Mouse (Mus musculus): ENCODE data around the gene Syvn1. TPM values are rescaled to one million over a fixed set of nuclear protein-coding genes. Genes with fewer than 3 reads are reported as not detected.

Gene Syvn1
- total and polyA plus RNA-seq, 3 experiments = 16.5 to 106 (median 26.8) TPM

DNA sequence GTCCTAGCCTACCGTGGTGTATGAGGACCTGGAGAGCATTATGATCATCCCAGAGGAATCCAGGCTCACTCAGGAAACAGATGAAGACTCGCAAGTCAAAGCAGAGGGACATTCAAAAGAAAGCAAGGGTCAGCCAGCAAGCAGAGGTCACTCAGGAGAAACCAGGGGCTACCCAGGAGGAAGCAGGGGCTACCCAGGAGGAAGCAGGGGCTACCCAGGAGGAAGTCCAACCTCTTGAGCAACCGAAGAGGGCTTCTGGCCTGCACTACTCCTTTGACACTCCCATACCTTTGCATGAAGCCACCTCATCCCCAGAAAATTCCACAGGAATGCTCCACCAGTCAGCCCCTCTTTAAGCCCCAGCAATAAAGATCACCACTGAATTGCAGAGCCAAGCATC, 51.5 kb downstream of the Syvn1 start:
- H3K79me2 ChIP-seq (replicated peaks; ENCODE audit: control insufficient read depth, extremely low read depth, insufficient read depth, poor library complexity, severe bottlenecking) = no peaks in the 10 kb centered on the region
- no peaks in the 10 kb centered on the region for H3K9me3 ChIP-seq (replicated peaks; ENCODE audit: low read length)
- in situ Hi-C loops (cut with MboI; ENCODE audit: low pct_ligation_motif_present, low pct_unique_long_range_greater_than_20kb, low sequenced_read_pairs) = no loop called here
- no peak for DNase-seq (ENCODE audit: extremely low read depth)
- H3K4me2 ChIP-seq (ENCODE audit: insufficient read depth, low read depth, poor library complexity, severe bottlenecking) = no peak overlapping the region
- H3K4me1 ChIP-seq (ENCODE audit: control insufficient read depth in 1 of 2, insufficient read depth in 2 of 2) = 0 out of 4 replicates have a peak, but pooled peaks cover 0 to 2% of the 10 kb centered on the region in 2 experiments
- dilution Hi-C loops (cut with MboI; ENCODE audit: extremely low pct_ligation_motif_present, extremely low pct_unique_long_range_greater_than_20kb, low sequenced_read_pairs) = no loop called here
- no peak for TF ChIP-seq NRF1 (IDR thresholded peaks at IDR 0.05; ENCODE audit: low read depth, low read length)
- no peak for TF ChIP-seq MAX (IDR thresholded peaks at IDR 0.05; ENCODE audit: low read length)
- TF ChIP-seq ZMIZ1 (IDR thresholded peaks at IDR 0.05; ENCODE audit: low read depth, low read length) = no peak
- TF ChIP-seq MEF2A (IDR thresholded peaks at IDR 0.05; ENCODE audit: borderline replicate concordance, low read depth, low read length) = no peak
- H3K9ac ChIP-seq (ENCODE audit: insufficient read depth, low read depth) = no peak overlapping the region
- no peaks in the 10 kb centered on the region for H3K27me3 ChIP-seq (replicated peaks)
- no peak overlapping the region for H3K27ac ChIP-seq (ENCODE audit: insufficient read depth, low read depth)
- H3K36me3 ChIP-seq (replicated peaks in 1 of 2; ENCODE audit: control insufficient read depth in 1 of 2, insufficient read depth in 1 of 2, low read length in 1 of 2) = peaks cover 34 to 69% of the 10 kb centered on the region in 2 experiments
- H3K4me3 ChIP-seq (replicated peaks in 1 of 3; ENCODE audit: low read depth in 2 of 3, low read length in 2 of 3, poor library complexity in 1 of 3) = no peak overlapping the region

DNA sequence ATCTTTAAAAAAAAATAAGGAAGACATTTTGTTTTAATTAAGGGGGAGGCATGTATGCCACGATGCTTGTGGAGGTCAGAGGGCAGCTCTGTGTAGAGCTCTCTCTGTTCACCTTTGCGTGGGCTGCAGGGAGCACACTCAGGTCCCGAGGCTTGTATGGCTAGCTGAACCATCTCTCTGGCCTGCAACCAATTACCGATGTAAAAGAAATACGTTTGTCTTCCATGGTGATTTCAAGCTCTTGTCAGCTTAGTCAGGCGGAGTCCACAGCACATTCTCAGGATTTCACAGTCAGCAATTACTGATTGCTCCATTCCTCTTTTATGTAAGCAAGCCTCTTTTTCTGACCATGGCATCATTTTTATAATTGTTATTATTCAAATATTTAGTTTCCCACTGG, 54.8 kb downstream of the Syvn1 start:
- H3K27ac ChIP-seq (ENCODE audit: insufficient read depth, low read depth) = no peak overlapping the region
- no peaks in the 10 kb centered on the region for H3K9me3 ChIP-seq (replicated peaks; ENCODE audit: low read length)

GRCm38 (mm10) chr19:6102169-6102853, 55.9 kb downstream of the Syvn1 start:
- no peak overlapping the region for H3K27ac ChIP-seq (ENCODE audit: insufficient read depth, low read depth)
- no peak overlapping the region for H3K4me3 ChIP-seq (replicated peaks in 1 of 3; ENCODE audit: low read depth in 2 of 3, low read length in 2 of 3, poor library complexity in 1 of 3)
- H3K27me3 ChIP-seq (replicated peaks) = no peaks in the 10 kb centered on the region
- peaks cover 0 to 7% of the 10 kb centered on the region in 2 experiments; a peak in 2 of 4 replicates for H3K4me1 ChIP-seq (ENCODE audit: control insufficient read depth in 1 of 2, insufficient read depth in 2 of 2)
- dilution Hi-C loops (cut with MboI; ENCODE audit: extremely low pct_ligation_motif_present, extremely low pct_unique_long_range_greater_than_20kb, low sequenced_read_pairs) (no loop called here), in situ Hi-C loops (cut with MboI; ENCODE audit: low pct_ligation_motif_present, low pct_unique_long_range_greater_than_20kb, low sequenced_read_pairs) (no loop called here)
- H3K4me2 ChIP-seq (ENCODE audit: insufficient read depth, low read depth, poor library complexity, severe bottlenecking) = no peak overlapping the region
- H3K79me2 ChIP-seq (replicated peaks; ENCODE audit: control insufficient read depth, extremely low read depth, insufficient read depth, poor library complexity, severe bottlenecking) = no peaks in the 10 kb centered on the region
- TF ChIP-seq RAD21 (IDR thresholded peaks at IDR 0.05; ENCODE audit: low read depth, low read length) (no peak), HCFC1 (IDR thresholded peaks at IDR 0.05; ENCODE audit: low read depth, low read length) (no peak), IRF4 (IDR thresholded peaks at IDR 0.05; ENCODE audit: low read depth, low read length) (no peak), KAT2A (IDR thresholded peaks at IDR 0.05; ENCODE audit: insufficient replicate concordance, low read length) (no peak), RCOR1 (conservative IDR thresholded peaks at IDR 0.05; ENCODE audit: low read depth, low read length) (no peak), JUND (conservative IDR thresholded peaks at IDR 0.05; ENCODE audit: low read depth, low read length) (no peak), MYC (IDR thresholded peaks at IDR 0.05; ENCODE audit: low read depth, low read length) (no peak), PAX5 (IDR thresholded peaks at IDR 0.05; ENCODE audit: low read length) (no peak), SIN3A (IDR thresholded peaks at IDR 0.05; ENCODE audit: low read length) (no peak), MAX (IDR thresholded peaks at IDR 0.05; ENCODE audit: low read length) (no peak)
- H3K36me3 ChIP-seq (replicated peaks in 1 of 2; ENCODE audit: control insufficient read depth in 1 of 2, insufficient read depth in 1 of 2, low read length in 1 of 2) = peaks cover 12 to 49% of the 10 kb centered on the region in 2 experiments
- no peaks in the 10 kb centered on the region for H3K9me3 ChIP-seq (replicated peaks; ENCODE audit: low read length)
- DNase-seq (ENCODE audit: extremely low read depth) = no peak
- no peak overlapping the region for H3K9ac ChIP-seq (ENCODE audit: insufficient read depth, low read depth)

More for the DNA sequence above, 54.8 kb downstream of the Syvn1 start:
- H3K9ac ChIP-seq (ENCODE audit: insufficient read depth, low read depth) = no peak overlapping the region
- no peaks in the 10 kb centered on the region for H3K79me2 ChIP-seq (replicated peaks; ENCODE audit: control insufficient read depth, extremely low read depth, insufficient read depth, poor library complexity, severe bottlenecking)
- no peak overlapping the region for H3K4me3 ChIP-seq (replicated peaks in 1 of 3; ENCODE audit: low read depth in 2 of 3, low read length in 2 of 3, poor library complexity in 1 of 3)
- TF ChIP-seq POLR2AphosphoS2 (IDR thresholded peaks at IDR 0.05; ENCODE audit: low read depth, low read length) = no peak
- 0 out of 2 replicates have a peak, but pooled peaks have one; percentile 20 for TF ChIP-seq ZMIZ1 (IDR thresholded peaks at IDR 0.05; ENCODE audit: low read depth, low read length)
- H3K27me3 ChIP-seq (replicated peaks) = no peaks in the 10 kb centered on the region
- no peak overlapping the region for H3K4me2 ChIP-seq (ENCODE audit: insufficient read depth, low read depth, poor library complexity, severe bottlenecking)
- dilution Hi-C loops (cut with MboI; ENCODE audit: extremely low pct_ligation_motif_present, extremely low pct_unique_long_range_greater_than_20kb, low sequenced_read_pairs) (no loop called here), in situ Hi-C loops (cut with MboI; ENCODE audit: low pct_ligation_motif_present, low pct_unique_long_range_greater_than_20kb, low sequenced_read_pairs) (no loop called here)
- peaks cover 12 to 50% of the 10 kb centered on the region in 2 experiments for H3K36me3 ChIP-seq (replicated peaks in 1 of 2; ENCODE audit: control insufficient read depth in 1 of 2, insufficient read depth in 1 of 2, low read length in 1 of 2)
- peaks cover 0 to 7% of the 10 kb centered on the region in 2 experiments; a peak in 2 of 4 replicates for H3K4me1 ChIP-seq (ENCODE audit: control insufficient read depth in 1 of 2, insufficient read depth in 2 of 2)
- no peak for DNase-seq (ENCODE audit: extremely low read depth)
